Mouse (Mus musculus): ENCODE results near the gene Olfr836.
"Not testable (repeated sequence)": the region's sequence is repeated elsewhere in the genome, so short reads cannot be mapped to it uniquely, and the experiment has no call there.

Gene Olfr836

GRCm38 (mm10) chr9:19120082-19120481 lies at the start of gene Olfr836:
Olfr836 (plus strand) TSS chr9:19120382.
- in situ Hi-C loops (cut with MboI): no loop called here

- in situ Hi-C loops (cut with MboI): no loop called here
These were observed 35.2 kb upstream of the Olfr836 start for GRCm38 (mm10) chr9:19084986-19085385.

- in situ Hi-C loops (cut with MboI): not testable (repeated sequence)
These were observed 27.1 kb upstream of the Olfr836 start for GRCm38 (mm10) chr9:19092889-19093753.

GRCm38 (mm10) chr9:19097286-19097685 lies 22.9 kb upstream of the Olfr836 start:
- in situ Hi-C loops (cut with MboI): no loop called here

GRCm38 (mm10) chr9:19136017-19136416 lies 15.8 kb downstream of the Olfr836 start, which contains the start of gene Olfr837:
Olfr837 (plus strand) TSS chr9:19136317.
- in situ Hi-C loops (cut with MboI): no loop called here
